Mouse (Mus musculus) lung, adult 2 months (tissue): ENCODE measurements around the gene Imp3.

Experiments used
- CTCF ChIP-seq: fragments of 200-500 bp; IDR thresholded peaks from 2 replicates; pipeline ENCODE4 v1.5.1; 2011; ENCODE audit warnings: mild to moderate bottlenecking, low read length, control low read depth; ENCODE audit not compliant: insufficient read depth
- POLR2A ChIP-seq: fragments of 200-500 bp; IDR thresholded peaks from 2 replicates; pipeline ENCODE4 v1.6.1; 2011; ENCODE audit warnings: low read depth, mild to moderate bottlenecking, control low read depth, low read length, borderline replicate concordance; ENCODE audit errors: extremely low read depth

GRCm38 (mm10) chr9:56953562-56953961, 16.3 kb downstream of the Imp3 start:
- TF ChIP-seq POLR2A (no peak), CTCF (no peak)
